Mouse (Mus musculus) heart, embryonic 10.5 days (tissue): ENCODE data around the gene 1700029H14Rik. TPM values are rescaled to one million over a fixed set of nuclear protein-coding genes. Genes with fewer than 3 reads are reported as not detected.

ENCODE experiments used
- DNase-seq: peaks from one replicate; pipeline ENCODE4 v3.0.0-alpha.2; 2017; ENCODE audit warnings: low spot score
- H3K27ac ChIP-seq: fragments of 300-500 bp; sonication (generic); 2 replicates; pipeline ENCODE4 v1.5.1; 2016; ENCODE audit warnings: mild to moderate bottlenecking
- H3K27me3 ChIP-seq: fragments of 300-500 bp; sonication (generic); 2 replicates; pipeline ENCODE4 v1.6.1; 2016; ENCODE audit warnings: mild to moderate bottlenecking; ENCODE audit not compliant: poor library complexity, insufficient read depth, severe bottlenecking
- H3K36me3 ChIP-seq: fragments of 300-500 bp; sonication (generic); 2 replicates; pipeline ENCODE4 v1.6.1; 2016; ENCODE audit warnings: mild to moderate bottlenecking, moderate library complexity
- H3K4me1 ChIP-seq: fragments of 300-500 bp; sonication (generic); 2 replicates; pipeline ENCODE4 v1.6.1; 2016; ENCODE audit warnings: mild to moderate bottlenecking
- H3K4me3 ChIP-seq: fragments of 300-500 bp; sonication (generic); 2 replicates; pipeline ENCODE4 v1.5.1; 2016; ENCODE audit warnings: mild to moderate bottlenecking, moderate library complexity
- H3K9me3 ChIP-seq: fragments of 300-500 bp; sonication (generic); 2 replicates; pipeline ENCODE4 v1.6.1; 2016; ENCODE audit warnings: mild to moderate bottlenecking, moderate library complexity
- WGBS: fragments of 180-500 bp; shearing (Covaris S2); methylation state at CpG from one replicate; pipeline ENCODE4 v1.1.7; 2016; 5-methylcytosine and 5-hydroxymethylcytosine counted together
- polyA plus RNA-seq: library from polyadenylated mRNA; unstranded; fragments of >200 nt; fragmentation: Nextera tagmentation; extraction: Ambion mirVana; gene quantifications from 2 replicates; pipeline ENCODE4 v1.2.1, GENCODE M21; 2016

1700029H14Rik gene
- not detected in 2 replicates for polyA plus RNA-seq

GRCm38 (mm10) chr8:13562118-13562517 lies at the start of gene 1700029H14Rik:
TSS of gene 1700029H14Rik (minus strand) at chr8:13562461.
- WGBS, result 28% methylated on average over 13 of the region's 13 CpGs
- Histone ChIP-seq H3K4me1 (peaks cover 5% of the 10 kb centered on the region), H3K4me3 (no peak within 1 kb of the TSS), H3K27me3 (no peaks in the 10 kb centered on the region), H3K27ac (no peak within 1 kb of the TSS), H3K9me3 (no peaks in the 10 kb centered on the region), H3K36me3 (peaks cover 8% of the 10 kb centered on the region; the same call in 1 of the 2 replicates)
- DNase-seq, result no peak

GRCm38 (mm10) chr8:13611702-13612101 lies 49.4 kb upstream of the 1700029H14Rik start:
- H3K4me1 ChIP-seq, result peaks cover 14% of the 10 kb centered on the region
- H3K27me3 ChIP-seq, result no peaks in the 10 kb centered on the region
- no peak for DNase-seq
- no peaks in the 10 kb centered on the region for H3K9me3 ChIP-seq
- 89% methylated on average over 12 of the region's 12 CpGs for WGBS
- peaks cover 25% of the 10 kb centered on the region for H3K36me3 ChIP-seq
- H3K27ac ChIP-seq, result no peak overlapping the region
- H3K4me3 ChIP-seq, result no peak overlapping the region

DNA sequence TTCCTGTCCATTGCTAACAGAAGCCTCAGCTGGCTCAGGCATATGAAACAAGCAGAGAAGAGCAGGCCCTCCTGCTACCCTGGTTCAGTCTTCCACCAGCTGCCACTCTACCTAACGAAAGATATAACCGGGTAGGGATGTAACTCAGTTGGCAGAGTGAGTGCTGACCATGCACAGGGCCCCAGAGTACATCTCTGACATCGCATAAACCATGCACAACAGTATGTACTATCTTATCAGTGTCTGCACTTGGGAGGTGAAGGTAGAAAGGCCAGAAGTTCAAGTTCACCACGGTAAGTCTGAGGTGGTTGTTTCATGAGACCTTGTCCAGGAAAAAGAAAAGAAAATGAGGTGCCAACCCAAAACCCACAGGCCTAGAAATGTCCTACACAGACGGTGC lies 47.7 kb upstream of the 1700029H14Rik start:
- peaks cover 32% of the 10 kb centered on the region for H3K36me3 ChIP-seq
- no peak overlapping the region for H3K27ac ChIP-seq
- 41% methylated on average over 5 of the region's 5 CpGs for WGBS
- H3K4me1 ChIP-seq, result peaks cover 25% of the 10 kb centered on the region
- no peaks in the 10 kb centered on the region for H3K9me3 ChIP-seq
- H3K4me3 ChIP-seq, result no peak overlapping the region
- no peaks in the 10 kb centered on the region for H3K27me3 ChIP-seq
- no peak for DNase-seq

- Histone ChIP-seq H3K4me1 (peaks cover 22% of the 10 kb centered on the region), H3K27ac (no peak overlapping the region), H3K4me3 (no peak overlapping the region), H3K36me3 (peaks cover 39% of the 10 kb centered on the region), H3K27me3 (no peaks in the 10 kb centered on the region), H3K9me3 (no peaks in the 10 kb centered on the region)
- WGBS, result 80% methylated on average over 6 of the region's 6 CpGs
- no peak for DNase-seq
Observed at GRCm38 (mm10) chr8:13608946-13609345, 46.7 kb upstream of the 1700029H14Rik start.

DNA sequence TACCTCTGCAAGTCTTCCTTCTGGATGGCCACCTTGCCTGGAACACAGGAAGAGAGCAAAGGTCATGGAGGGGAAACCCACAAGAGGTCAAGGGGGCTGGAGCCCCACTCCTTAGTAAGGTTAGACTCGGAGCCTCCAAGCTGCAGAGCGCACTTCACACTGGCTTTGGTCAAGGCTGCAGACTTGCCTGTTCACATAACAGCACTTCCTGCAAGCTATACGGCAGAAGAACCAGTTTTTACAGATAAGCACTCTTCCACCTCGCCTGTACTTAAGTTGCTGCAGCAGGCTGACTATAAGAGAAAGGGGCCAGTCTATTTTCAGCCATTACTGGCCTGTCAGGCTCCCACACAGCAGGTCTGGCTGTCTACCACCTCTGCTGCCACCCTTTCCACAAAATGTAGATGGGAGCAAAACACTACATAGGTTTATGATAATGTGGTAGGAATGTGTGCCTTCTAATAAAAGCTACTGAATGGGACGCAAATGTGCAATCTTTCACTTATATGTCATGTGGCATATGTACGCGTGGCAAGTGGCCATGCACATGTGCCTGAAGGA lies 43.7 kb upstream of the 1700029H14Rik start:
- Histone ChIP-seq H3K27me3 (no peaks in the 10 kb centered on the region), H3K27ac (peak overlapping the region; percentile 64), H3K4me3 (no peak overlapping the region), H3K36me3 (peaks cover 30% of the 10 kb centered on the region), H3K9me3 (no peaks in the 10 kb centered on the region), H3K4me1 (peaks cover 22% of the 10 kb centered on the region)
- WGBS, result 54% methylated on average over 7 of the region's 7 CpGs
- no peak for DNase-seq

DNA sequence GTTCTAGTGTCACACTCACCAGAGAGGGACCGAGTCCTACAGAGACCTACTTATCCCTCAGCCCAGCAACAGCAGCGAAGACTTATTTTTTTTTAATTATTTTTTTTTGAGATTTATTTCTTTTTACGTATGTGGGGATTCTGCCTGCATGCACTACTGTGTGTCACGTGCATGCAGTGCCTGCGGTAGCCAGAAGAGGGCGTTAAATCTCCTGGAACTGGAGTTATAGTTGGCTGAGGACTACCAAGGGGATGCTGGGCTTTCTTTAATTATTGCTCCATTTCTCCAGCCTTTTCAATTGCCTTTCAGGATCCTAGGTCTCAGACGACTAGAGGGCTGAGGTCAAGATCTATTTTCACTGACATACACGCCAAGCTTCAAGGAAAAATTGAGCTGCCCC lies 40.4 kb upstream of the 1700029H14Rik start:
- Histone ChIP-seq H3K4me1 (peaks cover 32% of the 10 kb centered on the region), H3K36me3 (peaks cover 40% of the 10 kb centered on the region), H3K9me3 (no peaks in the 10 kb centered on the region), H3K27me3 (no peaks in the 10 kb centered on the region), H3K4me3 (no peak overlapping the region), H3K27ac (no peak overlapping the region)
- 66% methylated on average over 8 of the region's 8 CpGs for WGBS
- no peak for DNase-seq

GRCm38 (mm10) chr8:13601166-13601565 lies 38.9 kb upstream of the 1700029H14Rik start:
- no peak for DNase-seq
- Histone ChIP-seq H3K9me3 (no peaks in the 10 kb centered on the region), H3K27ac (no peak overlapping the region), H3K36me3 (peaks cover 54% of the 10 kb centered on the region), H3K27me3 (no peaks in the 10 kb centered on the region), H3K4me3 (no peak overlapping the region), H3K4me1 (peaks cover 29% of the 10 kb centered on the region)
- WGBS, result 74% methylated on average over 11 of the region's 11 CpGs

- H3K36me3 ChIP-seq, result peaks cover 58% of the 10 kb centered on the region
Observed at GRCm38 (mm10) chr8:13600716-13601115, 38.5 kb upstream of the 1700029H14Rik start.

GRCm38 (mm10) chr8:13600204-13600603 lies 37.9 kb upstream of the 1700029H14Rik start:
- H3K9me3 ChIP-seq, result no peaks in the 10 kb centered on the region
- H3K4me1 ChIP-seq, result peaks cover 20% of the 10 kb centered on the region
- no peak overlapping the region for H3K4me3 ChIP-seq
- WGBS, result 66% methylated on average over 7 of the region's 7 CpGs
- no peaks in the 10 kb centered on the region for H3K27me3 ChIP-seq
- DNase-seq, result no peak
- peaks cover 53% of the 10 kb centered on the region for H3K36me3 ChIP-seq
- H3K27ac ChIP-seq, result peak overlapping the region; percentile 56; the same call in 1 of the 2 replicates

More at GRCm38 (mm10) chr8:13600716-13601115, 38.5 kb upstream of the 1700029H14Rik start:
- no peak for DNase-seq
- H3K4me1 ChIP-seq, result peaks cover 25% of the 10 kb centered on the region
- no peak overlapping the region for H3K4me3 ChIP-seq
- 83% methylated on average over 10 of the region's 10 CpGs for WGBS
- no peaks in the 10 kb centered on the region for H3K27me3 ChIP-seq
- no peaks in the 10 kb centered on the region for H3K9me3 ChIP-seq
- H3K27ac ChIP-seq, result no peak overlapping the region

DNA sequence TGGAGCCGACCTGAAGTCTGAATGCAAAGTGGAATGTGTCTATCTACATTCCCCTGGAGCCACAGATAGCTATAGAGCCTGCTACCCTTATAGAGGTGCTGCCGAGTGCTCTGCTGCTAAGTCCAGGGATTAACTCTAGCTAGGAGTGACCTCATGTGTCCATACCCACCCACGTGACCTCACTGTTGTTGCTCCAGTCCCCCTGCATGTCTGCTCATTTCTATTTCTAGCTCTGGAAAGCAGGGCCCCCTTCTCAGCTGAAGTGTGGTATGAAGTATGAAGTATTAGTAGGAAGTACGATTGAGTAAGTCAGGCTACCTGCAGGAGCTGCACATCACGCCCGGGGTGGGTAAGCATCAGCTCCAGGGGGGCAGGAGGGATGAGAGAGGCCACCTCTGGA lies 35.5 kb upstream of the 1700029H14Rik start:
- Histone ChIP-seq H3K27ac (peak overlapping the region; percentile 49; the same call in 1 of the 2 replicates), H3K9me3 (no peaks in the 10 kb centered on the region), H3K4me1 (peaks cover 16% of the 10 kb centered on the region), H3K4me3 (no peak overlapping the region), H3K36me3 (peaks cover 30% of the 10 kb centered on the region), H3K27me3 (no peaks in the 10 kb centered on the region)
- DNase-seq, result no peak
- 76% methylated on average over 6 of the region's 6 CpGs for WGBS

DNA sequence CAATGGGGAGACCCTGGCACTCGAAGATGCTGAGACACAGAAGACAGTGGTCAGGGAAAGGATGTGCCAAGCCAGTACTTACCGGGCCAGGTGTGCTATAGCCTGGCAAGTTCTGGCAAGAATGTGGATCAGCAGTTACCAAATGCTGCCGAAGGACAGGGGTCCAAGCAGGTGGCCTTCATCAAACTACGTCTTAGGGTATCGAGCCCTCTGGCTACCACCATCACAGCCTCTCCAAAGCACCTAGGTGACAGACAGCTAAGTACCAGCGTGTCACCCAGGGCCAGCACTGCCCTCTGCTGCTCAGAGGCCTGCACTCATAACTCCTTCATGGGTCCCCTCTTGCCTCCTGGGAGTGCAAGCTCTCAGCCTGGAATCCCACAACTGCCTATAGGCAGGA lies 33.6 kb upstream of the 1700029H14Rik start:
- no peak overlapping the region for H3K27ac ChIP-seq
- H3K27me3 ChIP-seq, result no peaks in the 10 kb centered on the region
- WGBS, result 85% methylated on average over 6 of the region's 6 CpGs
- DNase-seq, result no peak
- H3K4me3 ChIP-seq, result no peak overlapping the region
- H3K4me1 ChIP-seq, result peaks cover 16% of the 10 kb centered on the region
- peaks cover 36% of the 10 kb centered on the region for H3K36me3 ChIP-seq
- H3K9me3 ChIP-seq, result no peaks in the 10 kb centered on the region

GRCm38 (mm10) chr8:13594884-13595323 lies 32.6 kb upstream of the 1700029H14Rik start:
- H3K9me3 ChIP-seq, result no peaks in the 10 kb centered on the region
- WGBS, result 73% methylated on average over 11 of the region's 11 CpGs
- no peak for DNase-seq

GRCm38 (mm10) chr8:13593340-13593739 lies 31.1 kb upstream of the 1700029H14Rik start:
- no peak overlapping the region for H3K27ac ChIP-seq
- H3K4me1 ChIP-seq, result peaks cover 16% of the 10 kb centered on the region; the same call in 1 of the 2 replicates
- no peaks in the 10 kb centered on the region for H3K27me3 ChIP-seq
- 77% methylated on average over 8 of the region's 8 CpGs for WGBS
- DNase-seq, result no peak
- H3K4me3 ChIP-seq, result no peak overlapping the region
- no peaks in the 10 kb centered on the region for H3K9me3 ChIP-seq
- H3K36me3 ChIP-seq, result peaks cover 39% of the 10 kb centered on the region

More at GRCm38 (mm10) chr8:13594884-13595323, 32.6 kb upstream of the 1700029H14Rik start:
- Histone ChIP-seq H3K27ac (no peak overlapping the region), H3K36me3 (peaks cover 41% of the 10 kb centered on the region), H3K4me1 (peaks cover 7% of the 10 kb centered on the region; the same call in 1 of the 2 replicates), H3K27me3 (no peaks in the 10 kb centered on the region), H3K4me3 (no peak overlapping the region)
